Mouse (Mus musculus) brain, embryonic 14.5 days (tissue): Measurements from ENCODE around the gene Sh2d1a.

Experiments
- CTCF ChIP-seq: fragments of 200-500 bp; IDR thresholded peaks from 2 replicates; pipeline ENCODE4 v1.5.1; 2012; ENCODE audit warnings: inconsistent platforms, mild to moderate bottlenecking, moderate library complexity, borderline replicate concordance; ENCODE audit not compliant: insufficient read depth, insufficient read length; ENCODE audit errors: extremely low read depth
- POLR2A ChIP-seq: fragments of 200-500 bp; IDR thresholded peaks from 2 replicates; pipeline ENCODE4 v1.6.1; 2012; ENCODE audit warnings: mild to moderate bottlenecking, inconsistent platforms, borderline replicate concordance; ENCODE audit not compliant: poor library complexity, insufficient read depth, insufficient read length, severe bottlenecking; ENCODE audit errors: extremely low read depth

- TF ChIP-seq POLR2A = no peak
- TF ChIP-seq CTCF = peak; percentile 35; the same call in 1 of the 2 replicates
Measured at GRCm38 (mm10) chrX:42512567-42512966, 10.3 kb downstream of the Sh2d1a start.
